Mouse (Mus musculus): ENCODE data around the gene Cd72. TPM values are rescaled to one million over a fixed set of nuclear protein-coding genes. Genes with fewer than 3 reads are reported as not detected.

Cd72 gene
- polyA plus RNA-seq, 1 experiment, result 14.9 TPM

DNA sequence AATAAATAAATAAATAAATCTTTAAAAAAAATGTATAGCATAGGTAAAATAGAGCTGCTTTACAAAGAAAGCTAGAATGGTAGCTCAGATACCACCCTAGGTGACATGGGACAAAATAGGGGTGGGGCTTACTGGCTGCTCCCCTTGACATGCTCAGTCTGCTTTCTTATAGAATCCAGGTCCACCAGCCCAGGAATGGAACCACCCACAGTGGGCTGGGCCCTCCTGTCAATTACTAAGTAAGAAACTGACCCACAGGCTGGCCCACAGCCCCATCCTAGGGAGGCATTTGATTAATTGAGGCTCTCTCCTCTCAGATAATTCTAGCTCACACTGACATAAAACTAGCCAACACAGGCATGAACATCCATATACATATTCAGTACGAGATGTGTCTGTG, 21.6 kb downstream of the Cd72 start:
- no peak for DNase-seq (ENCODE audit: low read depth, low spot score)
- 77% methylated on average over 1 of the region's 1 CpGs for WGBS

DNA sequence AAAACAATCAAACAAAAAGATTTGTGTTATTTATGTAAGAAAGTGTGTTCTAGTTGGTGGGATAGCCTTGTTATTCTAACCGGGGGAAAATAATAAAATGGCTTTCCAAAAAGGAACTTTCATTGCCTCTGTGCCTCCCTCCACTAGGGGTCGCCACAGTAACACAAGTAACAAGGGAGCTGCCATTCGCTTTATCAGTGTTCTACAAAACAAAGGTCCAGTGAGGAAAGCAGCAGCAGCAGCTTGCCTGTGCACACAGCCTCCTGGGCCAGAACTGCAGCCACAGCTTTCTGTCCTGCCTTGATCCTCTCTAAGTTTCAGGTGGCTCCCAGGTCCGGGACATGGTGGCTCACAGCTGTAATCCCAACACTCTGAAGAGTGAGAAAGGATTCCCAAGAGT, 22.7 kb downstream of the Cd72 start:
- peak; percentile 54 for DNase-seq (ENCODE audit: low read depth, low spot score)
- WGBS, result 0% methylated on average over 4 of the region's 4 CpGs

- WGBS, result 23% methylated on average over 10 of the region's 10 CpGs
- DNase-seq (ENCODE audit: low read depth, low spot score), result no peak
Observed at GRCm38 (mm10) chr4:43428946-43429345, 25.5 kb downstream of the Cd72 start, which contains the start of gene Fam166b. Gene Fam166b (minus strand): TSS chr4:43429134.

DNA sequence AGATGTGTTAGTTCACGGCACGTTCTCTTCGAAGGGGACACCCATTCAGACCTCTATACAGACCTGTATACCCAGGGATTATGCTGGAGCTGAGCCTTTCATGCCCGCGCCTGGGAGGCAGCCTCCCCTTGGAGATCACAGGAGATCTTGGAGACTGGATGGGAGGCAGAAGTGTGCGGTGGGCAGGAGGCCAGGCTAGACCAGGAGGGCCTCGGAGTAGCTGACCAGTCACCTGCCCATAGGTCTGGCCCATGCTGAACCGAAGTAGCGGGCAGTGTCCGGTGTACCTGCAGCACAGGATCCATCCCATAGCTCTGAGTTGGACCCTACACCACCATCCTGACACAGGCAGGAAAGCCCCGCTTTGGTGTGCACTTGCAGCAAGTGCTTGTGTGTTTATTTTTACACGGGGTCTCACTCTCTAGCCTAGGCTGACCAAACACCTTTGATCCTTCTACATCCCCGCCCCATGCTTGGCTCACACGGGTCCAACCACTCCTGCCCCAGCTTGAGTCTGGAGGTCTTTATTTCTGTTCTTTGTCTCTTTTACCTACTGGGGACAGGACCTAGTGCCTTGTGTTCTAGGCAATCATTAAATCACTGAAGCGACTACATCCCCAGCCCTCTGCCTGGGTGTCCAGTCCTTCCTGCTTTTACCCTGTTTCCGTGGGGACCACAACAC, 26.1 kb downstream of the Cd72 start:
- DNase-seq (ENCODE audit: low read depth, low spot score), result no peak
- 50% methylated on average over 16 of the region's 16 CpGs for WGBS

- no peak for DNase-seq (ENCODE audit: low read depth, low spot score)
- 69% methylated on average over 23 of the region's 23 CpGs for WGBS
Observed at GRCm38 (mm10) chr4:43427501-43428179, 26.8 kb downstream of the Cd72 start.

GRCm38 (mm10) chr4:43426487-43426886, 27.9 kb downstream of the Cd72 start:
- no peak for DNase-seq (ENCODE audit: low read depth, low spot score)
- WGBS, result 81% methylated on average over 10 of the region's 10 CpGs

- DNase-seq (ENCODE audit: low read depth, low spot score), result no peak
- WGBS, result 43% methylated on average over 31 of the region's 31 CpGs
Observed at GRCm38 (mm10) chr4:43425648-43426380, 28.6 kb downstream of the Cd72 start.

DNA sequence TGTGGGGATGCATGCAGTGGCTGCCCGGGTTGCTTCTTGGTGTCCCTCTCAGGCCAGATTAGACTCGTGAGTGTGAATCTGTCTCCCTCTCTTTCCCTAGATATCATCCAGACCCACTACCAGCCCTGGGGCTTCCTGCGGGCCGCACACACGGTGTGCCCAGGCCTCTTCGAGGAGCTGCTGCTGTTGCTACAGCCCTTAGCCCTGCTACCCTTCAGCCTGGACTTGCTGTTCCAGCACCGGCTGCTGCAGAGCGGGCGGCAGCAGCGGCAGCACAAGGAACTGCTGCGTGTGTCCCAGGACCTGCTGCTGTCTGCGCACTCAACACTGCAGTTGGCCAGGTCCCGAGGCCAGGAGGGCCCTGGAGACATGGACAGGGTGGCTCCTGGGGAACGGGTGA, 29.2 kb downstream of the Cd72 start:
- DNase-seq (ENCODE audit: low read depth, low spot score), result no peak
- 70% methylated on average over 14 of the region's 14 CpGs for WGBS

DNA sequence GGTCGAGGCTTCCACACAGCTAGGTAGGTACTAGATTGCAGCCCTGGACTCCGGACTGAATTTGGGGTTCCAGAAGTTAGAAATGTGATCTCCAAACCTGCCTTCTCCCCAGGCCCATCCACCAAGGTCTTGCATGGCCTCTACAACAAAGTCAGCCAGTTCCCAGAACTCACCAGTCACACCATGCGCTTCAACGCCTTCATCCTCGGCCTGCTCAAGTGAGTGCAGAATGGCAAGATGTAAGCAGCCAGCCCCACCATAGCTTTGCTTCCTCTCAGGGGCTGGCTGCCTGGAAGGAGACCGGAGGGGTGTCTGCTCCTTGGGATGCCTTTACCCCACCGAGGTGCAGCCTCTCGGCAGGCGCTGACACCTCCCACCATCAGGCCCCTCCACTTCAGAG, 30.4 kb downstream of the Cd72 start:
- 87% methylated on average over 9 of the region's 9 CpGs for WGBS
- DNase-seq (ENCODE audit: low read depth, low spot score), result no peak

DNA sequence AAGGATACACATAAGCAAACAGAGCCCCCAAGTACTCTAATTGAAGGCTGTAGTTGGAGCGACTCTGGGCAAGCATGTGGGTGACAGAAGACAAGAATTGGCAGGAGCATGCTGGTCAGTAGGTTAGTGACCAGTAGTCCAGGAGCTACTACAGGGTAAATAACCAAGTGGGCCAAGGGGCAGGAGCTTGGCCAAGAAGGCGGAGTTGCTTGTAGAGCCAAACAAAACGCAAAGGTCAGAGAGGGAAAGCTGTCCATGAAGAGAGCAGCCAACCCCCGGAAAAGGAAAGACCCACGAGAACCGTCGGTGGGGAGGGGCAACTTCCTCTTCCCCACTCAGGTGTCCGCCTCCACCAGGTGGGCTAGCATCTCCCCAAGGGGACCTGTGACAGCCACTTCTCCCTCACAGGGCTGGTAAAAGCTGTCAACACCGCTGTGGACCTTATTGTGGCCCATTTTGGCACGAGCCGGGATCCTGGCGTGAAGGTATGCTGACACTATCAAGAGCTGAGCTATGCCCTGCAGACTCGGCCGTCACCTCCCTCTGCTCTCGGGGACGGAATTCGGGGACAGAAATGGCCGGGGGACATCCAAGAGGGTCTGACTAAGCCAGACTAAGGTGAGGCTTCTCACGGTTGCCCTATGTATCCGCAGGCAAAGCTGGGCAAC, 31.0 kb downstream of the Cd72 start:
- WGBS, result 85% methylated on average over 20 of the region's 20 CpGs

GRCm38 (mm10) chr4:43421632-43422240, 32.7 kb downstream of the Cd72 start:
- WGBS, result 91% methylated on average over 28 of the region's 28 CpGs
- no peak for DNase-seq (ENCODE audit: low read depth, low spot score)

More for the DNA sequence above, 31.0 kb downstream of the Cd72 start:
- DNase-seq (ENCODE audit: low read depth, low spot score), result no peak

GRCm38 (mm10) chr4:43420305-43420704, 34.1 kb downstream of the Cd72 start:
- under 1% methylated on average over 6 of the region's 6 CpGs for WGBS
- DNase-seq (ENCODE audit: low read depth, low spot score), result peak; percentile 61

GRCm38 (mm10) chr4:43419801-43420281, 34.6 kb downstream of the Cd72 start:
- DNase-seq (ENCODE audit: low read depth, low spot score), result no peak
- 49% methylated on average over 9 of the region's 9 CpGs for WGBS

- WGBS, result 77% methylated on average over 15 of the region's 15 CpGs
- DNase-seq (ENCODE audit: low read depth, low spot score), result no peak
Observed at GRCm38 (mm10) chr4:43418973-43419656, 35.3 kb downstream of the Cd72 start.

DNA sequence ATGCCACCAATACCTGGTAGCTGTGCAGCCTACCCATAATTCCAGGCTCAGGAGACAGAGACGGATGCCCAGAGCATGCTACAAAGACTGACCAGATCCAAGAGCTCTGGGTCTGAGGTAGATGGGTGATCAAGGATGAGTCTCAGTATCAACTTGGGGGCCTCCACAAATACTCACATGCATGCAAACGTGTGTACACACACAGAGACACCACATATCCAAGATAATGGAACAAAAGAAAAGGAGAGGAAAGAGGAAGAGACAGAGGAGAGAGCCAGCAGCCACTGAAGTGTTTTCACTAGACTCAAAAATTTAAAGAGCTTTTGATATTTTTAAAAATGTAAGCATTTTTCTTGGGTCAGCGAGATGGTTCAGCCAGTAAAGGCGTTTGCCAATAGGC, 36.0 kb downstream of the Cd72 start:
- 70% methylated on average over 4 of the region's 4 CpGs for WGBS
- no peak for DNase-seq (ENCODE audit: low read depth, low spot score)

DNA sequence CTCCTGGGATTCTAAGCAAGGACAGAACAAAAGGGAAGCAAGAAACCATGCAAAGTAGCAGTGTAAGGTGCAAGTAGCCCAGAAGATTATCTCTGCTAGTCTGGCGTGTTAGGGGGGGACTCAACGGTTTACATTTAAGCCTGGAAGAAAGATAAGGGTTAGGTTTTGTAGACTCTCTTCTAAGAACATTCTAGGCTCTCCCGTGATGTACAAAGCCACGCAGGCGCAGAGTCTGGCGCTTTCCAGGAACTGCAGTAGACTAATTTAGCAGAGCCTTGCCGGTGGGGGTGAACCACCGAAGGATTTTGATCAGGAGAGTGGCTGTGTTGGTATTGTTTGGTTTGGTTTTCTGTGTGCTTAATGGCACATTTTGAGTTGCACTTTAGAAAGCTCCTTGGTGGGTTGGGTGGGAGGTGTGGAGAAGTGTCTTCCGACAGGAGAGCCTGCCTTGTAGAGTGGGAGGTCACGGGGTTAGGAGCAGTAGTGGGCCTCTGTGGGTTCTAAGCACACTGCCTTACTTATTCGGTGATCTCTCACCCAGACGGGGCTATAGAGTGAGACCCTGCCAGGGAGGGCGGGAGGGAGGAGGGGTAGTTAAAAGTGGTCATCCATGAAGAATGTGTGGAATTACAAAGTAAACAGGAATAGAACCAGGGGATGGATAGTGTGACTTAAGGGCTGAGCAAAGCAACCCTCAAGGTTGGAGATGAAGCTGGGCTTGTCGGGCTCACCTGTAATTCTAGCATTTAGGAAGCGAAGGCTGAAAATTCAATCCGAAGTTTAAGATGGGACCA, 37.0 kb downstream of the Cd72 start:
- WGBS, result 70% methylated on average over 16 of the region's 16 CpGs
- DNase-seq (ENCODE audit: low read depth, low spot score), result no peak

- WGBS, result 96% methylated on average over 22 of the region's 22 CpGs
- no peak for DNase-seq (ENCODE audit: low read depth, low spot score)
Observed at GRCm38 (mm10) chr4:43416071-43416490, 38.3 kb downstream of the Cd72 start.

Data from large intestine, adult 2 months (tissue).